Mouse (Mus musculus) liver, embryonic 15.5 days (tissue): ENCODE data around the gene Dscam. TPM values are rescaled to one million over a fixed set of nuclear protein-coding genes. Genes with fewer than 3 reads are reported as not detected.

ENCODE experiments used
- ATAC-seq: fragments of 200-750 bp; cut with Nextera tagmentation; 2 replicates; pipeline ENCODE4 v1.8.0; 2017; ENCODE audit warnings: moderate number of reproducible peaks, mild to moderate bottlenecking, moderate library complexity; ENCODE audit not compliant: insufficient read depth
- H3K27ac ChIP-seq: fragments of 300-500 bp; sonication (generic); replicated peaks from 2 replicates; pipeline ENCODE4 v1.5.1; 2015; ENCODE audit warnings: mild to moderate bottlenecking, inconsistent platforms
- H3K27me3 ChIP-seq: fragments of 300-500 bp; sonication (generic); 2 replicates; pipeline ENCODE4 v1.6.1; 2015; ENCODE audit warnings: mild to moderate bottlenecking, inconsistent platforms
- H3K36me3 ChIP-seq: fragments of 300-500 bp; sonication (generic); replicated peaks from 2 replicates; pipeline ENCODE4 v1.6.1; 2015; ENCODE audit warnings: moderate library complexity, mild to moderate bottlenecking, inconsistent platforms
- H3K4me1 ChIP-seq: fragments of 300-500 bp; sonication (generic); replicated peaks from 2 replicates; pipeline ENCODE4 v1.6.1; 2015; ENCODE audit warnings: inconsistent platforms
- H3K4me2 ChIP-seq: fragments of 300-500 bp; sonication (generic); 2 replicates; pipeline ENCODE4 v1.6.1; 2015; ENCODE audit warnings: moderate library complexity, mild to moderate bottlenecking, inconsistent platforms
- H3K4me3 ChIP-seq: fragments of 300-500 bp; sonication (generic); replicated peaks from 2 replicates; pipeline ENCODE4 v1.5.1; 2015; ENCODE audit warnings: mild to moderate bottlenecking, inconsistent platforms
- H3K9ac ChIP-seq: fragments of 300-500 bp; sonication (generic); 2 replicates; pipeline ENCODE4 v1.6.1; 2015; ENCODE audit warnings: moderate library complexity, mild to moderate bottlenecking, inconsistent platforms
- H3K9me3 ChIP-seq: fragments of 300-500 bp; sonication (generic); replicated peaks from 2 replicates; pipeline ENCODE4 v1.6.1; 2016; ENCODE audit warnings: inconsistent platforms
- WGBS: fragments of 180-500 bp; shearing (Covaris S2); methylation state at CpG from one replicate; pipeline ENCODE4 v1.1.7; 2015; ENCODE audit warnings: mixed read lengths; ENCODE audit not compliant: insufficient replicate concordance; 5-methylcytosine and 5-hydroxymethylcytosine counted together
- polyA plus RNA-seq: library from polyadenylated mRNA; unstranded; fragments of >200 nt; fragmentation: Nextera tagmentation; extraction: Ambion mirVana; gene quantifications from 2 replicates; pipeline ENCODE4 v1.2.1, GENCODE M21; 2015

Dscam gene
- polyA plus RNA-seq, 1 experiment from 2014 or later = not detected

GRCm38 (mm10) chr16:96556621-96557020 is 613.9 kb downstream of the Dscam start:
- no peak overlapping the region for H3K9ac ChIP-seq
- no peaks in the 10 kb centered on the region for H3K36me3 ChIP-seq
- no peaks in the 10 kb centered on the region for H3K9me3 ChIP-seq
- no peak overlapping the region for H3K4me2 ChIP-seq
- H3K27ac ChIP-seq = no peak overlapping the region
- no peaks in the 10 kb centered on the region for H3K27me3 ChIP-seq
- no peaks in the 10 kb centered on the region for H3K4me1 ChIP-seq
- WGBS = 66% methylated on average over 3 of the region's 3 CpGs
- H3K4me3 ChIP-seq = no peak overlapping the region
- ATAC-seq = no peak

DNA sequence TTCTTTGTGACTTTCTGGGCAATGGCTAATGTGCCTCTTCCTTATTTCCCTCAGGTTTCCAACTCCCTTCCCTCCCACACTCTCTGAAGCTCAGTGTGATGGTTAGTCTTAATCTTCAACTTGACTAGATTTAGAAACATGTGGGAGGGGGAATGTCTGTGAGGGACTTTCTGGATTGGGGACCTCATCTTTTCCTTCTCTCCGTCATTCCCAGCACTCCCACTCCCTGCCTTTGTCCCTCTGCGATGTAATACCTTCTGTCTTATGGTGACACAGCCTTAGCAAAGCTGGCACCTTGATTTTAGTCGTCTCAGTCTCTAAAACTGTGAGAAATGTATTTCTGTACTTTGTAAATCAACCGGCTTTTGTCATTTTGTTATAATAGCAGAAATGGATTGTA is 615.1 kb downstream of the Dscam start:
- 45% methylated on average over 4 of the region's 4 CpGs for WGBS
- ATAC-seq = no peak
- no peaks in the 10 kb centered on the region for H3K36me3 ChIP-seq
- H3K9ac ChIP-seq = no peak overlapping the region
- H3K27me3 ChIP-seq = no peaks in the 10 kb centered on the region
- no peak overlapping the region for H3K4me3 ChIP-seq
- no peak overlapping the region for H3K27ac ChIP-seq
- no peaks in the 10 kb centered on the region for H3K4me1 ChIP-seq
- H3K4me2 ChIP-seq = no peak overlapping the region
- H3K9me3 ChIP-seq = no peaks in the 10 kb centered on the region

- 64% methylated on average over 2 of the region's 2 CpGs for WGBS
- no peak overlapping the region for H3K4me3 ChIP-seq
- no peaks in the 10 kb centered on the region for H3K27me3 ChIP-seq
- no peak overlapping the region for H3K27ac ChIP-seq
- no peaks in the 10 kb centered on the region for H3K4me1 ChIP-seq
- H3K36me3 ChIP-seq = no peaks in the 10 kb centered on the region
- H3K4me2 ChIP-seq = no peak overlapping the region
- ATAC-seq = no peak
- no peak overlapping the region for H3K9ac ChIP-seq
- no peaks in the 10 kb centered on the region for H3K9me3 ChIP-seq
Measured at GRCm38 (mm10) chr16:96552680-96553079, 617.9 kb downstream of the Dscam start.

DNA sequence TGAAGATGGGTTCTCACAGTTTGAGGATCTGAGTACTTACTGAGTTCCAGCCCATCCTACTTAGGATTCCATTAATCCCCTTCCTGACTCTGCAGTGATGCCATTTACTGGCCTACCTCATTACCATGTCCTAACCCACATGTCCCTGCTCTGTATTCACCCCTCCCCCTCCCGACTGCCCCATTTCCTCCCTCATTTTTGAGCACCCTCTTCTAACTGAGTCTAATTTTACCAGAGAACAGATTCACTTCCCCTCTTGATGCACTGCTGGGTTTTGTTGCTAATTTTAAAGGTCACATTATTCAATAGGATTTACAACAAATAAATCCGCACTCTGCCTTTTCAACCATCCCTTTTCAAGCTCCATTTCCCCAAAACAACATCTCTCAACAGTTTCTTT is 629.5 kb downstream of the Dscam start:
- no peaks in the 10 kb centered on the region for H3K36me3 ChIP-seq
- H3K27ac ChIP-seq = no peak overlapping the region
- H3K9ac ChIP-seq = no peak overlapping the region
- WGBS = 46% methylated on average over 2 of the region's 2 CpGs
- no peak overlapping the region for H3K4me3 ChIP-seq
- no peak overlapping the region for H3K4me2 ChIP-seq
- no peak for ATAC-seq
- no peaks in the 10 kb centered on the region for H3K9me3 ChIP-seq
- no peaks in the 10 kb centered on the region for H3K4me1 ChIP-seq
- H3K27me3 ChIP-seq = no peaks in the 10 kb centered on the region; the same call in 1 of the 2 replicates

Other genes starting within 250 kb of the Dscam start
- 4.9 and 6.9 TPM in 2 replicates for gene Bace2, start 186.0 kb upstream of the Dscam start, polyA plus RNA-seq